Mouse (Mus musculus) intestine, embryonic 15.5 days (tissue): Measurements from ENCODE around the gene Fcgrt. TPM values are rescaled to one million over a fixed set of nuclear protein-coding genes. Genes with fewer than 3 reads are reported as not detected.
A peak's percentile ranks its signal among the peaks of the same experiment; 100 is the strongest.

Experiments used
- ATAC-seq: fragments of 200-750 bp; cut with Nextera tagmentation; 2 replicates; pipeline ENCODE4 v1.8.0; 2017; ENCODE audit warnings: moderate TSS enrichment, moderate library complexity
- H3K27ac ChIP-seq: fragments of 300-500 bp; sonication (generic); 2 replicates; pipeline ENCODE4 v1.5.1; 2015; ENCODE audit warnings: mild to moderate bottlenecking, inconsistent platforms
- H3K27me3 ChIP-seq: fragments of 300-500 bp; sonication (generic); replicated peaks from 2 replicates; pipeline ENCODE4 v1.6.1; 2015; ENCODE audit warnings: inconsistent platforms
- H3K36me3 ChIP-seq: fragments of 300-500 bp; sonication (generic); 2 replicates; pipeline ENCODE4 v1.6.1; 2015; ENCODE audit warnings: inconsistent platforms
- H3K4me1 ChIP-seq: fragments of 300-500 bp; sonication (generic); replicated peaks from 2 replicates; pipeline ENCODE4 v1.6.1; 2015; ENCODE audit warnings: inconsistent platforms
- H3K4me2 ChIP-seq: fragments of 300-500 bp; sonication (generic); replicated peaks from 2 replicates; pipeline ENCODE4 v1.6.1; 2015; ENCODE audit warnings: mild to moderate bottlenecking, inconsistent platforms
- H3K4me3 ChIP-seq: fragments of 300-500 bp; sonication (generic); replicated peaks from 2 replicates; pipeline ENCODE4 v1.5.1; 2015; ENCODE audit warnings: inconsistent platforms
- H3K9ac ChIP-seq: fragments of 300-500 bp; sonication (generic); 2 replicates; pipeline ENCODE4 v1.6.1; 2015; ENCODE audit warnings: inconsistent platforms
- H3K9me3 ChIP-seq: fragments of 300-500 bp; sonication (generic); 2 replicates; pipeline ENCODE4 v1.6.1; 2016; ENCODE audit warnings: inconsistent platforms
- WGBS: fragments of 180-500 bp; shearing (Covaris S2); methylation state at CpG from one replicate; pipeline ENCODE4 v1.1.7; 2015; 5-methylcytosine and 5-hydroxymethylcytosine counted together
- polyA plus RNA-seq: library from polyadenylated mRNA; unstranded; fragments of >200 nt; fragmentation: Nextera tagmentation; extraction: Ambion mirVana; gene quantifications from 2 replicates; pipeline ENCODE4 v1.2.1, GENCODE M21; 2015

Gene Fcgrt
- polyA plus RNA-seq, 1 experiment from 2014 or later = 153 TPM

GRCm38 (mm10) chr7:45056329-45056971, 47.2 kb downstream of the Fcgrt start:
- ATAC-seq = no peak
- no peak overlapping the region for H3K4me2 ChIP-seq
- no peak overlapping the region for H3K27ac ChIP-seq
- no peaks in the 10 kb centered on the region for H3K9me3 ChIP-seq
- no peak overlapping the region for H3K4me3 ChIP-seq
- peaks cover 12% of the 10 kb centered on the region for H3K4me1 ChIP-seq
- 74% methylated on average over 14 of the region's 14 CpGs for WGBS
- H3K36me3 ChIP-seq = no peaks in the 10 kb centered on the region
- H3K9ac ChIP-seq = no peak overlapping the region
- H3K27me3 ChIP-seq = no peaks in the 10 kb centered on the region

GRCm38 (mm10) chr7:45053931-45054510, 49.6 kb downstream of the Fcgrt start:
- Histone ChIP-seq H3K4me1 (peaks cover 19% of the 10 kb centered on the region), H3K9ac (peak overlapping the region; percentile 68), H3K27me3 (no peaks in the 10 kb centered on the region), H3K9me3 (no peaks in the 10 kb centered on the region), H3K27ac (peak overlapping the region; percentile 100), H3K36me3 (peaks cover 14% of the 10 kb centered on the region), H3K4me2 (peak overlapping the region; percentile 95), H3K4me3 (peak overlapping the region; percentile 78)
- peak; percentile 95 for ATAC-seq
- 0% methylated on average over 33 of the region's 33 CpGs for WGBS

- Histone ChIP-seq H3K4me2 (peak overlapping the region; percentile 95), H3K27ac (peak overlapping the region; percentile 100), H3K27me3 (no peaks in the 10 kb centered on the region), H3K4me1 (peaks cover 19% of the 10 kb centered on the region), H3K36me3 (peaks cover 21% of the 10 kb centered on the region), H3K9me3 (no peaks in the 10 kb centered on the region), H3K9ac (peak overlapping the region; percentile 90), H3K4me3 (peak overlapping the region; percentile 78)
- ATAC-seq = peak; percentile 68
- WGBS = under 1% methylated on average over 41 of the region's 59 CpGs
Observed at GRCm38 (mm10) chr7:45053117-45053930, 50.3 kb downstream of the Fcgrt start.

GRCm38 (mm10) chr7:45052862-45053116, 50.9 kb downstream of the Fcgrt start, which contains the start of gene Prr12:
Prr12 (minus strand) TSS chr7:45052881.
- Histone ChIP-seq H3K4me3 (peak within 1 kb of the TSS; percentile 78), H3K4me2 (peak within 1 kb of the TSS; percentile 95), H3K4me1 (peaks cover 19% of the 10 kb centered on the region), H3K36me3 (peaks cover 26% of the 10 kb centered on the region), H3K27ac (peak within 1 kb of the TSS; percentile 100), H3K9ac (peak within 1 kb of the TSS; percentile 90), H3K27me3 (no peaks in the 10 kb centered on the region), H3K9me3 (no peaks in the 10 kb centered on the region)
- 0% methylated on average over 5 of the region's 18 CpGs for WGBS
- peak; percentile 40 for ATAC-seq

- H3K4me1 ChIP-seq = peaks cover 19% of the 10 kb centered on the region
- ATAC-seq = no peak
- peaks cover 31% of the 10 kb centered on the region for H3K36me3 ChIP-seq
- peak overlapping the region; percentile 90 for H3K9ac ChIP-seq
- peak overlapping the region; percentile 78 for H3K4me3 ChIP-seq
- peak overlapping the region; percentile 100 for H3K27ac ChIP-seq
- H3K9me3 ChIP-seq = no peaks in the 10 kb centered on the region
- under 1% methylated on average over 38 of the region's 38 CpGs for WGBS
- peak overlapping the region; percentile 95 for H3K4me2 ChIP-seq
- no peaks in the 10 kb centered on the region for H3K27me3 ChIP-seq
Observed at GRCm38 (mm10) chr7:45052181-45052861, 51.3 kb downstream of the Fcgrt start.

- H3K27ac ChIP-seq = peak overlapping the region; percentile 100
- peak overlapping the region; percentile 90 for H3K9ac ChIP-seq
- H3K4me2 ChIP-seq = peak overlapping the region; percentile 95
- peak overlapping the region; percentile 78 for H3K4me3 ChIP-seq
- no peak for ATAC-seq
- WGBS = 2% methylated on average over 13 of the region's 13 CpGs
- peaks cover 19% of the 10 kb centered on the region for H3K4me1 ChIP-seq
- H3K27me3 ChIP-seq = no peaks in the 10 kb centered on the region
- H3K36me3 ChIP-seq = peaks cover 37% of the 10 kb centered on the region
- H3K9me3 ChIP-seq = no peaks in the 10 kb centered on the region
Observed at GRCm38 (mm10) chr7:45051601-45051974, 52.1 kb downstream of the Fcgrt start.

GRCm38 (mm10) chr7:45050945-45051600, 52.6 kb downstream of the Fcgrt start:
- no peaks in the 10 kb centered on the region for H3K27me3 ChIP-seq
- H3K9me3 ChIP-seq = no peaks in the 10 kb centered on the region
- H3K36me3 ChIP-seq = peaks cover 41% of the 10 kb centered on the region
- H3K4me1 ChIP-seq = peaks cover 19% of the 10 kb centered on the region
- peak overlapping the region; percentile 90 for H3K9ac ChIP-seq
- WGBS = 6% methylated on average over 16 of the region's 16 CpGs
- peak; percentile 15; the same call in 1 of the 2 replicates for ATAC-seq
- peak overlapping the region; percentile 78 for H3K4me3 ChIP-seq
- H3K4me2 ChIP-seq = peak overlapping the region; percentile 95
- peak overlapping the region; percentile 100 for H3K27ac ChIP-seq

- H3K27ac ChIP-seq = no peak overlapping the region
- H3K27me3 ChIP-seq = no peaks in the 10 kb centered on the region
- peaks cover 15% of the 10 kb centered on the region for H3K4me1 ChIP-seq
- no peak overlapping the region for H3K4me2 ChIP-seq
- WGBS = 91% methylated on average over 23 of the region's 23 CpGs
- no peak for ATAC-seq
- no peak overlapping the region for H3K4me3 ChIP-seq
- no peaks in the 10 kb centered on the region for H3K9me3 ChIP-seq
- H3K36me3 ChIP-seq = peaks cover 56% of the 10 kb centered on the region
- no peak overlapping the region for H3K9ac ChIP-seq
Observed at GRCm38 (mm10) chr7:45048923-45049657, 54.6 kb downstream of the Fcgrt start.

GRCm38 (mm10) chr7:45048001-45048890, 55.4 kb downstream of the Fcgrt start:
- Histone ChIP-seq H3K9ac (no peak overlapping the region), H3K9me3 (no peaks in the 10 kb centered on the region), H3K36me3 (peaks cover 63% of the 10 kb centered on the region), H3K4me3 (no peak overlapping the region), H3K27me3 (no peaks in the 10 kb centered on the region), H3K27ac (no peak overlapping the region), H3K4me2 (no peak overlapping the region), H3K4me1 (peaks cover 15% of the 10 kb centered on the region)
- no peak for ATAC-seq
- WGBS = 92% methylated on average over 38 of the region's 38 CpGs

GRCm38 (mm10) chr7:45047491-45047890, 56.2 kb downstream of the Fcgrt start:
- Histone ChIP-seq H3K9ac (no peak overlapping the region), H3K36me3 (peaks cover 70% of the 10 kb centered on the region), H3K9me3 (no peaks in the 10 kb centered on the region), H3K4me2 (no peak overlapping the region), H3K4me1 (peaks cover 15% of the 10 kb centered on the region), H3K27ac (no peak overlapping the region), H3K27me3 (no peaks in the 10 kb centered on the region), H3K4me3 (no peak overlapping the region)
- ATAC-seq = no peak
- WGBS = 95% methylated on average over 14 of the region's 14 CpGs
